21 mouse cellular contexts compared by ENCODE assay signal in genomic region chr17:46860120-46860519, GRCm38 (mm10). TPM values are rescaled to one million over a fixed set of nuclear protein-coding genes. Genes with fewer than 3 reads are reported as not detected.
DNase-seq lines count a peak whose midpoint lies in the region; ATAC-seq lines count a peak whose summit lies in the region.
"Had no signal": no experiment of that assay in that cellular context is flagged by ENCODE, and none has a peak within 500 bp of the region (broad histone marks: within the 10 kb centered on the region; RNA-seq: fewer than 3 reads in every experiment).

No protein-coding gene starts in this region.

- ATAC-seq in forebrain, embryonic 12.5 days (ENCODE audit: low FRiP score): no peak
- no peak for ATAC-seq in hindbrain, embryonic 11.5 days (ENCODE audit: low FRiP score)
- ATAC-seq in midbrain, embryonic 14.5 days (ENCODE audit: low FRiP score, low TSS enrichment): no peak
- no peak for ATAC-seq in midbrain, embryonic 11.5 days (ENCODE audit: low FRiP score)
- ATAC-seq in forebrain, embryonic 15.5 days (replicated peaks): peak; percentile 27; the same call in 1 of the 2 replicates
- ATAC-seq: hindbrain, embryonic 16.5 days; inflammation-experienced regulatory T-cells, adult 6 months; intestine, postnatal 0 days had no signal

- peaks cover 26% of the 10 kb centered on the region for H3K4me1 ChIP-seq in forebrain, embryonic 12.5 days
- peaks cover 35% of the 10 kb centered on the region for H3K4me1 ChIP-seq in forebrain, embryonic 10.5 days
- no peaks in the 10 kb centered on the region; the same call in 1 of the 2 replicates for H3K4me1 ChIP-seq in hindbrain, embryonic 11.5 days (replicated peaks; ENCODE audit: control insufficient read depth, insufficient read depth, low read length)
- H3K4me1 ChIP-seq in hindbrain, embryonic 10.5 days (replicated peaks): peaks cover 26% of the 10 kb centered on the region
- H3K4me1 ChIP-seq in midbrain, embryonic 14.5 days (ENCODE audit: control insufficient read depth, insufficient read depth, low read length): peaks cover 7% of the 10 kb centered on the region
- H3K4me1 ChIP-seq in midbrain, embryonic 11.5 days (ENCODE audit: control insufficient read depth, insufficient read depth, low read length): peaks cover 10% of the 10 kb centered on the region
- H3K4me1 ChIP-seq in forebrain, embryonic 15.5 days: peaks cover 29% of the 10 kb centered on the region

- DNase-seq in forebrain, embryonic 10.5 days (ENCODE audit: extremely low spot score, low spot score): no peak
- no peak for DNase-seq in hindbrain, embryonic 11.5 days (ENCODE audit: low spot score)
- DNase-seq in hindbrain, embryonic 10.5 days (ENCODE audit: low spot score): no peak
- DNase-seq in midbrain, embryonic 14.5 days: peak; percentile 24
- DNase-seq in midbrain, embryonic 11.5 days (ENCODE audit: low spot score, missing footprints): no peak
- no peak for DNase-seq in spleen, adult 12 weeks (ENCODE audit: low spot score)
- DNase-seq: adrenal gland, postnatal 10 days; cerebellum, adult 18-20 months; cerebellum, adult 9-11 months; gastrocnemius, postnatal 36 days; heart, adult 11 months; heart, postnatal 4 days had no signal

- no peaks in the 10 kb centered on the region for H3K9me3 ChIP-seq in forebrain, embryonic 12.5 days
- H3K9me3 ChIP-seq in forebrain, embryonic 10.5 days: no peaks in the 10 kb centered on the region
- no peaks in the 10 kb centered on the region for H3K9me3 ChIP-seq in hindbrain, embryonic 11.5 days (ENCODE audit: control insufficient read depth, low read length)
- no peaks in the 10 kb centered on the region for H3K9me3 ChIP-seq in hindbrain, embryonic 10.5 days
- no peaks in the 10 kb centered on the region for H3K9me3 ChIP-seq in midbrain, embryonic 14.5 days (ENCODE audit: control insufficient read depth, low read length)
- no peaks in the 10 kb centered on the region for H3K9me3 ChIP-seq in midbrain, embryonic 11.5 days (ENCODE audit: control insufficient read depth, low read length)
- no peaks in the 10 kb centered on the region for H3K9me3 ChIP-seq in forebrain, embryonic 15.5 days
- H3K9me3 ChIP-seq: embryonic facial prominence, embryonic 10.5 days; heart, embryonic 13.5 days had no signal

- peak overlapping the region; percentile 63; the same call in 1 of the 2 replicates for H3K27ac ChIP-seq in forebrain, embryonic 12.5 days
- H3K27ac ChIP-seq in forebrain, embryonic 10.5 days: no peak overlapping the region
- 0 out of 2 replicates have a peak overlapping the region, but pooled peaks have one; percentile 18 for H3K27ac ChIP-seq in hindbrain, embryonic 11.5 days (ENCODE audit: low read depth, low read length)
- H3K27ac ChIP-seq in hindbrain, embryonic 10.5 days: no peak overlapping the region
- H3K27ac ChIP-seq in midbrain, embryonic 14.5 days (replicated peaks; ENCODE audit: low read depth, low read length): no peak overlapping the region
- H3K27ac ChIP-seq in midbrain, embryonic 11.5 days (ENCODE audit: low read depth, low read length): no peak overlapping the region
- H3K27ac ChIP-seq in forebrain, embryonic 15.5 days (replicated peaks): peak overlapping the region; percentile 100
- H3K27ac ChIP-seq: embryonic facial prominence, embryonic 10.5 days; heart, embryonic 13.5 days had no signal

- H3K4me3 ChIP-seq in forebrain, embryonic 12.5 days (replicated peaks): no peak overlapping the region
- no peak overlapping the region for H3K4me3 ChIP-seq in forebrain, embryonic 10.5 days
- no peak overlapping the region for H3K4me3 ChIP-seq in hindbrain, embryonic 11.5 days (ENCODE audit: low read depth, low read length)
- H3K4me3 ChIP-seq in hindbrain, embryonic 10.5 days: no peak overlapping the region
- H3K4me3 ChIP-seq in midbrain, embryonic 14.5 days (replicated peaks; ENCODE audit: low read depth, low read length): no peak overlapping the region
- H3K4me3 ChIP-seq in midbrain, embryonic 11.5 days (ENCODE audit: low read depth, low read length): no peak overlapping the region
- H3K4me3 ChIP-seq in forebrain, embryonic 15.5 days: no peak overlapping the region
- H3K4me3 ChIP-seq: embryonic facial prominence, embryonic 10.5 days; heart, embryonic 13.5 days had no signal

- no peaks in the 10 kb centered on the region for H3K27me3 ChIP-seq in forebrain, embryonic 12.5 days
- no peaks in the 10 kb centered on the region for H3K27me3 ChIP-seq in forebrain, embryonic 10.5 days (ENCODE audit: poor library complexity, severe bottlenecking)
- H3K27me3 ChIP-seq in hindbrain, embryonic 11.5 days (ENCODE audit: control insufficient read depth, insufficient read depth, low read length): no peaks in the 10 kb centered on the region
- H3K27me3 ChIP-seq in hindbrain, embryonic 10.5 days (ENCODE audit: insufficient read depth, poor library complexity, severe bottlenecking): no peaks in the 10 kb centered on the region
- no peaks in the 10 kb centered on the region for H3K27me3 ChIP-seq in midbrain, embryonic 14.5 days (ENCODE audit: control insufficient read depth, insufficient read depth, low read length)
- no peaks in the 10 kb centered on the region for H3K27me3 ChIP-seq in midbrain, embryonic 11.5 days (ENCODE audit: control insufficient read depth, insufficient read depth, low read length)
- H3K27me3 ChIP-seq in forebrain, embryonic 15.5 days: no peaks in the 10 kb centered on the region
- H3K27me3 ChIP-seq: heart, embryonic 13.5 days had no signal

- no peaks in the 10 kb centered on the region for H3K36me3 ChIP-seq in forebrain, embryonic 12.5 days (replicated peaks)
- H3K36me3 ChIP-seq in forebrain, embryonic 10.5 days (replicated peaks): no peaks in the 10 kb centered on the region
- no peaks in the 10 kb centered on the region for H3K36me3 ChIP-seq in hindbrain, embryonic 11.5 days (ENCODE audit: control insufficient read depth, insufficient read depth, low read length)
- no peaks in the 10 kb centered on the region for H3K36me3 ChIP-seq in hindbrain, embryonic 10.5 days
- H3K36me3 ChIP-seq in midbrain, embryonic 14.5 days (ENCODE audit: control insufficient read depth, insufficient read depth, low read length): no peaks in the 10 kb centered on the region
- no peaks in the 10 kb centered on the region for H3K36me3 ChIP-seq in midbrain, embryonic 11.5 days (ENCODE audit: control insufficient read depth, insufficient read depth, low read length)
- H3K36me3 ChIP-seq in forebrain, embryonic 15.5 days: no peaks in the 10 kb centered on the region
- H3K36me3 ChIP-seq: embryonic facial prominence, embryonic 10.5 days; heart, embryonic 13.5 days had no signal

- no peak overlapping the region for H3K4me2 ChIP-seq in forebrain, embryonic 12.5 days
- H3K4me2 ChIP-seq in hindbrain, embryonic 11.5 days (replicated peaks; ENCODE audit: low read depth, low read length): no peak overlapping the region
- no peak overlapping the region for H3K4me2 ChIP-seq in midbrain, embryonic 14.5 days (ENCODE audit: low read length)
- no peak overlapping the region for H3K4me2 ChIP-seq in midbrain, embryonic 11.5 days
- H3K4me2 ChIP-seq in forebrain, embryonic 15.5 days (replicated peaks): no peak overlapping the region
- H3K4me2 ChIP-seq: heart, embryonic 13.5 days had no signal

- 62% methylated on average over 4 of the region's 4 CpGs for WGBS in forebrain, embryonic 12.5 days
- 93% methylated on average over 4 of the region's 4 CpGs for WGBS in forebrain, embryonic 10.5 days
- WGBS in hindbrain, embryonic 11.5 days: 93% methylated on average over 4 of the region's 4 CpGs
- WGBS in hindbrain, embryonic 10.5 days: 94% methylated on average over 4 of the region's 4 CpGs
- WGBS in midbrain, embryonic 14.5 days: 73% methylated on average over 4 of the region's 4 CpGs
- 94% methylated on average over 4 of the region's 4 CpGs for WGBS in midbrain, embryonic 11.5 days
- 27% methylated on average over 4 of the region's 4 CpGs for WGBS in forebrain, embryonic 15.5 days

- no peak overlapping the region for H3K9ac ChIP-seq in forebrain, embryonic 12.5 days
- H3K9ac ChIP-seq in hindbrain, embryonic 11.5 days (ENCODE audit: low read depth, low read length): no peak overlapping the region
- no peak overlapping the region for H3K9ac ChIP-seq in midbrain, embryonic 14.5 days (replicated peaks; ENCODE audit: low read length)
- no peak overlapping the region for H3K9ac ChIP-seq in midbrain, embryonic 11.5 days (ENCODE audit: low read length)
- H3K9ac ChIP-seq in forebrain, embryonic 15.5 days (replicated peaks): no peak overlapping the region

RNA-seq across cellular contexts. Expression of gene Bicral, which starts 1.8 kb away (rescaled TPM):
- 7.1 and 7.5 TPM in 2 replicates for polyA plus RNA-seq in forebrain, embryonic 12.5 days (2016; fragmentation: Nextera tagmentation; extraction: Ambion mirVana)
- 2.9 and 4.1 TPM in 2 replicates for polyA plus RNA-seq in forebrain, embryonic 10.5 days (2016; fragmentation: Nextera tagmentation; extraction: Ambion mirVana)
- polyA plus RNA-seq in hindbrain, embryonic 11.5 days (2014; fragmentation: Nextera tagmentation; extraction: Ambion mirVana): 5.5 and 7.1 TPM in 2 replicates
- 3.8 and 4.2 TPM in 2 replicates for polyA plus RNA-seq in hindbrain, embryonic 10.5 days (2016; fragmentation: Nextera tagmentation; extraction: Ambion mirVana)
- polyA plus RNA-seq in midbrain, embryonic 14.5 days (2014; fragmentation: Nextera tagmentation; extraction: Ambion mirVana): 10.2 and 11.6 TPM in 2 replicates
- polyA plus RNA-seq in midbrain, embryonic 11.5 days (2014; fragmentation: Nextera tagmentation; extraction: Ambion mirVana): 5.8 and 6.4 TPM in 2 replicates
- polyA plus RNA-seq in forebrain, embryonic 15.5 days (2015; fragmentation: Nextera tagmentation; extraction: Ambion mirVana): 8.9 and 9.2 TPM in 2 replicates

RNA-seq across cellular contexts. Expression of gene Tbcc, which starts 30.4 kb away (rescaled TPM):
- polyA plus RNA-seq in forebrain, embryonic 12.5 days (2016; fragmentation: Nextera tagmentation; extraction: Ambion mirVana): 63.2 and 67.3 TPM in 2 replicates
- 43.1 and 48.4 TPM in 2 replicates for polyA plus RNA-seq in forebrain, embryonic 10.5 days (2016; fragmentation: Nextera tagmentation; extraction: Ambion mirVana)
- 74.1 and 84.3 TPM in 2 replicates for polyA plus RNA-seq in hindbrain, embryonic 11.5 days (2014; fragmentation: Nextera tagmentation; extraction: Ambion mirVana)
- 55.1 and 80.2 TPM in 2 replicates for polyA plus RNA-seq in hindbrain, embryonic 10.5 days (2016; fragmentation: Nextera tagmentation; extraction: Ambion mirVana)
- polyA plus RNA-seq in midbrain, embryonic 14.5 days (2014; fragmentation: Nextera tagmentation; extraction: Ambion mirVana): 62.8 and 67.6 TPM in 2 replicates
- polyA plus RNA-seq in midbrain, embryonic 11.5 days (2014; fragmentation: Nextera tagmentation; extraction: Ambion mirVana): 72.7 and 76.2 TPM in 2 replicates
- polyA plus RNA-seq in forebrain, embryonic 15.5 days (2015; fragmentation: Nextera tagmentation; extraction: Ambion mirVana): 65.9 and 68.6 TPM in 2 replicates

RNA-seq across cellular contexts. Expression of gene Prph2, which starts 50.1 kb away (rescaled TPM):
- polyA plus RNA-seq in forebrain, embryonic 12.5 days (2016; fragmentation: Nextera tagmentation; extraction: Ambion mirVana): not detected in 2 replicates
- polyA plus RNA-seq in forebrain, embryonic 10.5 days (2016; fragmentation: Nextera tagmentation; extraction: Ambion mirVana): not detected in 2 replicates
- polyA plus RNA-seq in hindbrain, embryonic 11.5 days (2014; fragmentation: Nextera tagmentation; extraction: Ambion mirVana): not detected in 2 replicates
- polyA plus RNA-seq in hindbrain, embryonic 10.5 days (2016; fragmentation: Nextera tagmentation; extraction: Ambion mirVana): not detected in 2 replicates
- not detected in 2 replicates for polyA plus RNA-seq in midbrain, embryonic 14.5 days (2014; fragmentation: Nextera tagmentation; extraction: Ambion mirVana)
- polyA plus RNA-seq in midbrain, embryonic 11.5 days (2014; fragmentation: Nextera tagmentation; extraction: Ambion mirVana): not detected in 2 replicates
- not detected in 2 replicates for polyA plus RNA-seq in forebrain, embryonic 15.5 days (2015; fragmentation: Nextera tagmentation; extraction: Ambion mirVana)
- polyA plus RNA-seq: embryonic facial prominence, embryonic 10.5 days; embryonic facial prominence, embryonic 14.5 days; heart, embryonic 13.5 days; heart, postnatal 0 days; hindbrain, embryonic 16.5 days; inflammation-experienced regulatory T-cells, adult 6 months; intestine, postnatal 0 days had no signal

Comparison
In these comparisons a context has a peak if more than half of its experiments do, and no peak if none do; other contexts are left out.
1. H3K27ac ChIP-seq: peak in forebrain, embryonic 12.5 days (single experiment), hindbrain, embryonic 11.5 days (single experiment) and forebrain, embryonic 15.5 days (single experiment); none in forebrain, embryonic 10.5 days (single experiment), hindbrain, embryonic 10.5 days (single experiment), midbrain, embryonic 14.5 days (single experiment) and midbrain, embryonic 11.5 days (single experiment).